Mouse (Mus musculus) erythroblast, adult 5-6 weeks (primary cell): ENCODE measurements around the gene Olfr620. TPM values are rescaled to one million over a fixed set of nuclear protein-coding genes. Genes with fewer than 3 reads are reported as not detected.

ENCODE experiments used
- ATAC-seq: replicated peaks from 2 replicates; pipeline ENCODE4 v1.8.0; 2016; ENCODE audit warnings: moderate number of reproducible peaks, mild to moderate bottlenecking, moderate TSS enrichment, inconsistent platforms; ENCODE audit not compliant: poor library complexity, low FRiP score, severe bottlenecking
- total RNA-seq, 2 experiments: library from RNA; stranded (forward) in 1 of 2; stranded (reverse) in 1 of 2; fragments of 150-400 nt in 1 of 2; fragments of 200-764, 138-1000 nt in 1 of 2; gene quantifications; 2 replicates each; pipeline versions ENCODE4 v1.2.3 to v1.2.4; 2015 to 2017; ENCODE audit warnings: low replicate concordance in 2 of 2

Gene Olfr620
- total RNA-seq (2015; ENCODE audit: low replicate concordance) (not detected in 2 replicates), total RNA-seq (2017; ENCODE audit: low replicate concordance) (not detected in 2 replicates)

DNA sequence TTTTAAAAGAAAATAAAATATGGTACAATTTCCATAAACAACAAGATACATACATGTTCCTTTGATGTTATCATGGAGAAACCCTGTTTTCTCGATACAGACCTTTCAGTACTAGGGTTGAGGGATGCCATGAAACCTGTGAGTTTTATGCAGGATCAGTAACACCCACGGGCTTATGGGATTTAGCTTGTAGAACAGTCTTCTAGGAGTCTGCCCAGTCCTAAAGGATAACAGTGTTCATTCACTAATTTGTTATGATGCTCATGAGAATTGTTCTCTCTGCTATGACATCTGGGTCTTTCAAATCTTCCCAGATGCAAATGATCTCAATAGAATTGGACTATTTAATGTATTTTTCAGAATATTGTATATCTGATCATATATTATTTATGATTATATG is at the start of gene Olfr620:
TSS of gene Olfr620 (minus strand) at position 101 of the 400 bp plus-strand sequence.
- ATAC-seq: no peak

DNA sequence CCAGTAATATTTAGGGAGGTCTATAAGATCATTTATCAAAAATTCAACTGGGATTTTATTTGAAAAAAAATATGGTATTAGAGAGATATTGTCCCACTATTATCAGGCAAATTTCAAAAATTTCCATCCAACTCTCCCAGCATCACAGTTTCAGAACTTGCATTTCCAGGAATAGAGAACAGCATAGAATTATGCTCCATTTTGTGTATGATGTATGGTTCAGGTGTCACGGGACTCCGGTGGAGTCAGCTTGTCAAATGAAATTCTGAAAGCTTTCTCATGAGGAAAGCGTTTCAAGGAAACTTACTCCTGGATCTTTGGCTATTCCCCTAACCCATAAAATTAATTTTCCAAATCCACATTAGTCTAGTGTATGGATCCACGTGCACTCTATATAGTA is 31.7 kb upstream of the Olfr620 start:
- ATAC-seq: no peak

DNA sequence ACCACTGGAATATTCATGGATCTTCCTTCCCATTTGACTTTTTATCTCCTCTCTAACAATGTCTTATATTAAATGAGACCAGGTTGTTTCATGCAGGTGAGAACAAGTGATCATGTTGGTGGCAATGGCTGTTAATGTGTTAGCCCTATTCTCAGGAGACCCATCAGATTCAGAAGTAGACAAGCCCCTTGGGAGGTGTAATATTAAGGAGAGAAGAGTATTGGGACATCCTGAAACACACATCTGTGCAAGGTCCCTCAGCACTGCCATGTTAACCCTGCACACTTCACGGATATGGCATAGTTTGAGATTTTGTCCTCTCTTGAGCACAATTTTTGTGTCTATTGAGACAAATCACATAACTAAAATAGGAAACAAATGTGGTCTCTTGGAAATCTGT is 30.3 kb upstream of the Olfr620 start, which contains the start of gene Olfr622:
TSS of gene Olfr622 (minus strand) at position 101 of the 400 bp plus-strand sequence.
- no peak for ATAC-seq

DNA sequence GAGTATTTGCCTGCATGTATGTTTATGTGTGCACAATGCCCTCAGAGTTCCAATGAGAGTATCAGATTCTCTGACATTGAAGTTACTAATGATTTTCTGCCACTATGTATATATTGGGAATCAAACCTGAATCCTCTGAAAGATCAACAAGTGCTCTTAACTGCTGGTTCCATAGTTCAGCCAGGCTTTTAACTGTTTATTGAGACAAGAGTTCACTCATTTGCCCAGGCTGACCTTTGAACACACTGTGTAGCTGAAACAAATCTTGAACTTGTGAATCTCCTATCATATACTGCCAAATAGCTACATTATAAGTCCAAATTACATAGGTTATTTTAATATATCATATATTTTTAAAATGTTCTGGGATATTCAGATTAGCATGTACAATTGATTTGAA is 24.5 kb upstream of the Olfr620 start:
- ATAC-seq: no peak

DNA sequence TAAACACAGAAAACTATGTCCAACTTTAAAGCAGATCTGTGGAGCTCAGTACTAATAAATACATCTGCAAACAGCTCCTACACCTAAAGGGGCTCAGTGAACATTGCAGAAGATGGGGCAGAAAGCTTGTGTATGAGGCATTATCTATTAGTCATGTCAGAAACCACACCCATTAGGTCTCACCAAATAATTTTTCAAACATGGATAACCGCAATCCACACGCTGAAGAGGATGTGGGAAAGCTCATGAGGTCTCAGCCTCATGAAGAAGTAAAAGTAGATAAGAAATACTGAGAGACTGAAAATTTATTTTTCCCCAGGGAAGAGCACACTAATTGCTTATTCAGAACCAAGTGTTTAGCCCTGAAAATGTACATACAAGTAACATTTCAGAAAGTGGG is 4.9 kb downstream of the Olfr620 start:
- ATAC-seq: no peak

DNA sequence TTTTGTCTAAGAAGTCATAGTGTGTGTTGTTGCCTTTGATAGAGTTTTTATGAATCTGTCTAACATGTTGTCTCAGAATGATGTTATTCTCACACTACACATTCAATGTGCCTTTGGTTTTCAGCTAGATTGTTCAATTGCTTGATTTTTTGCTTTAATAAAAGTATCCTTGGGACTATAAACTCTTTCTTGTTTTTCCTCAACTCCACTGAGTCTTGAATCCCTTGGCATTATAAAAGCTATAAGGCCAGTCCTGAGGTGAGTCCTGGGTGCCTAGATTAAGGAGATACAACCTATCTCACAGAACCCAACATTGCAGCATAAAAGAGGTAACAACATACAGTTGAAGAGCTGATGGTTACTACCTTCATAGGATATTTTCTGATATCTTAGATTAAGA is 12.1 kb downstream of the Olfr620 start, which contains the start of gene Olfr619:
TSS of gene Olfr619 (plus strand) at position 301 of the 400 bp plus-strand sequence.
- no peak for ATAC-seq

DNA sequence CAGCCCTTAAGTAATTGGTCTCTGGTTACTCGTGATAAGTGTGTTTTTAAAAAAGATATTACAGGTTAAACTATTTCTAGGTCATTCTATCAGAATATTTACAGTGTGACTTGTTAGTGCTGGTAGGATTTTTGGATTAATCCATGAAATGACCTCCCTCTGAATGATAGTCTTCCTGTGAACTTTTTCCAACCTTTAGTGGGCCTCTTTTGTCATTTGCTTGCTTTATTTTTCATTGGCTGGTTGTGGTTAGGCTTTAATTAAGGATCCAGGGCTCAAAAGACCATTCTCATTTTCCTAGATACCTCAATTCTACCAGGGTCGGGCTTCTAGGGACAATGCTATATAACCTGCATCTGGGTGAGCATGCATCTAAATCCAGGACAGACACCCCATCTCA is 22.5 kb downstream of the Olfr620 start, which contains the start of gene Olfr618:
TSS of gene Olfr618 (plus strand) at position 301 of the 400 bp plus-strand sequence.
- ATAC-seq: no peak

DNA sequence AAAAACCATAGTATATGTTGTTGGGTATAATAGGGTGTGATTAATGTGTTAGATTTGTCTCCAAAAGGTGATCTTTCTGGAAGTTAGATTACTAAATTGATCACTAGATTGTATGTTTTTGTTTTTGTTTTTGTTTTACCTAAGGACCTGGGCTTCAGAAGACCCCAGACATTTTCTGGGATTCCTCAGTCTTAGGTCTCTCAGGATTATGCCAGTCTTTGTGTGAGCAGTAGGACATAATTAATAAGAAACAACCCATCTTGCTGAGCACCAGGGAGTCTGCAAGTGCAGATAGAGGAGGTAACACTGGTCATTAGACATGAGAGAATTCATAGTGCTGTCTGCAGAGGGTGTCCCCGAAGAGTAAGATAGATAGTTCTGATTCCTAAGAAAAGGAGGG is 39.6 kb downstream of the Olfr620 start, which contains the start of gene Olfr617:
TSS of gene Olfr617 (plus strand) at position 301 of the 400 bp plus-strand sequence.
- no peak for ATAC-seq

DNA sequence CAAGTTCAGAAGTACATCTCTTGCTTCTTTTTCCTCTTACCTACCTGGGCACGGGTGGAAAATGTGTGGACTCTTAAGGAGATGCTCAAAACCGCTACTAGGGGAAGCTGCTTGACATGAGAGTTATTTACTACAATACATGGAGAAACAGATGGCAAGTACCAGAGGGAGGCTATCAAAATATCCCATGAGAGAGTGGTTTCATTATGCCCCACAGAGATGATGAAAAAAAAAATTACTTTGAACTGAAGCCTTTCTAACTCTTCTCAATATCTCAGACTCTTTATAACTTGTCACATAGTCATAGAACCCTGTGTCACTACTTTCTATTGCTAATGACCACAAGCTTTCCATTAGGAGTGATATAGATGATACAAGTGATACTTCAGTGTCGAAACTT is 43.3 kb downstream of the Olfr620 start, which contains the start of gene Olfr616:
TSS of gene Olfr616 (minus strand) at position 101 of the 400 bp plus-strand sequence.
- ATAC-seq: no peak

DNA sequence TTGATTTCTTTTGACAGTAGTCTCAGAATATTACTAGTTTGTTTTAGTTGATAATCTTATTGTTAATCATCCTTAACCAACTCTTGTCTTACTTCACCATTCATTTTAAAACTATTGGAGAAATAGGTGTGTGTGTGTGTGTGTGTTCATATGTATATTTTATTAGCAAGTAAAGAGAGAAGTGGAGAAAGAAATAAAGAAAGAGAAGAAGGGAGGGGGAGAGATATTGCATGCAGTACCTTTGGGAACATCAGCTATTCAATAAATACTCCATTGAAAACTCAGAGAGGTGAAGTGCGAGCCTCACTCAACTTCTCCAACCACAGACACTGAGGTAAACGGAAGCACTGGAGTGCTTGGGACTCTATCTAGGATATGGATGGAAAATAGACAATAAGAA is 56.6 kb downstream of the Olfr620 start, which contains the start of gene Olfr615:
TSS of gene Olfr615 (plus strand) at position 301 of the 400 bp plus-strand sequence.
- ATAC-seq: no peak

Other genes with a start within 250 kb of the Olfr620 start
Only the 30 nearest of the 33 such genes appear.
- gene Olfr603, start 226.4 kb downstream of the Olfr620 start, total RNA-seq (2015; ENCODE audit: low replicate concordance): not detected in 2 replicates
- gene Olfr603, start 226.4 kb downstream of the Olfr620 start, total RNA-seq (2017; ENCODE audit: low replicate concordance): not detected in 2 replicates
- gene Usp17lc, start 197.5 kb downstream of the Olfr620 start, total RNA-seq (2015; ENCODE audit: low replicate concordance): not detected in 2 replicates
- not detected in 2 replicates for gene Usp17lc, start 197.5 kb downstream of the Olfr620 start, total RNA-seq (2017; ENCODE audit: low replicate concordance)
- gene Olfr605, start 167.1 kb downstream of the Olfr620 start, total RNA-seq (2015; ENCODE audit: low replicate concordance): not detected in 2 replicates
- not detected in 2 replicates for gene Olfr605, start 167.1 kb downstream of the Olfr620 start, total RNA-seq (2017; ENCODE audit: low replicate concordance)
- gene Olfr606, start 163.5 kb downstream of the Olfr620 start, total RNA-seq (2015; ENCODE audit: low replicate concordance): not detected in 2 replicates
- gene Olfr606, start 163.5 kb downstream of the Olfr620 start, total RNA-seq (2017; ENCODE audit: low replicate concordance): not detected in 2 replicates
- gene Olfr607, start 148.4 kb downstream of the Olfr620 start, total RNA-seq (2015; ENCODE audit: low replicate concordance): not detected in 2 replicates
- not detected in 2 replicates for gene Olfr607, start 148.4 kb downstream of the Olfr620 start, total RNA-seq (2017; ENCODE audit: low replicate concordance)
- not detected in 2 replicates for gene Olfr608, start 142.7 kb downstream of the Olfr620 start, total RNA-seq (2015; ENCODE audit: low replicate concordance)
- not detected in 2 replicates for gene Olfr608, start 142.7 kb downstream of the Olfr620 start, total RNA-seq (2017; ENCODE audit: low replicate concordance)
- not detected in 2 replicates for gene Olfr609, start 114.5 kb downstream of the Olfr620 start, total RNA-seq (2015; ENCODE audit: low replicate concordance)
- not detected in 2 replicates for gene Olfr609, start 114.5 kb downstream of the Olfr620 start, total RNA-seq (2017; ENCODE audit: low replicate concordance)
- not detected in 2 replicates for gene Olfr610, start 100.4 kb downstream of the Olfr620 start, total RNA-seq (2015; ENCODE audit: low replicate concordance)
- gene Olfr610, start 100.4 kb downstream of the Olfr620 start, total RNA-seq (2017; ENCODE audit: low replicate concordance): not detected in 2 replicates
- not detected in 2 replicates for gene Olfr611, start 91.7 kb downstream of the Olfr620 start, total RNA-seq (2015; ENCODE audit: low replicate concordance)
- not detected in 2 replicates for gene Olfr611, start 91.7 kb downstream of the Olfr620 start, total RNA-seq (2017; ENCODE audit: low replicate concordance)
- not detected in 2 replicates for gene Olfr612, start 69.8 kb downstream of the Olfr620 start, total RNA-seq (2015; ENCODE audit: low replicate concordance)
- 0.85 TPM in 1 of 2 replicates, not detected in the other for gene Olfr612, start 69.8 kb downstream of the Olfr620 start, total RNA-seq (2017; ENCODE audit: low replicate concordance)
- gene Olfr613, start 64.5 kb downstream of the Olfr620 start, total RNA-seq (2015; ENCODE audit: low replicate concordance): not detected in 2 replicates
- gene Olfr613, start 64.5 kb downstream of the Olfr620 start, total RNA-seq (2017; ENCODE audit: low replicate concordance): 0.70 TPM in 1 of 2 replicates, not detected in the other
- not detected in 2 replicates for gene Olfr615, start 56.5 kb downstream of the Olfr620 start, total RNA-seq (2015; ENCODE audit: low replicate concordance)
- not detected in 2 replicates for gene Olfr615, start 56.5 kb downstream of the Olfr620 start, total RNA-seq (2017; ENCODE audit: low replicate concordance)
- gene Olfr616, start 43.4 kb downstream of the Olfr620 start, total RNA-seq (2015; ENCODE audit: low replicate concordance): not detected in 2 replicates
- gene Olfr616, start 43.4 kb downstream of the Olfr620 start, total RNA-seq (2017; ENCODE audit: low replicate concordance): not detected in 2 replicates
- not detected in 2 replicates for gene Olfr617, start 39.5 kb downstream of the Olfr620 start, total RNA-seq (2015; ENCODE audit: low replicate concordance)
- not detected in 2 replicates for gene Olfr617, start 39.5 kb downstream of the Olfr620 start, total RNA-seq (2017; ENCODE audit: low replicate concordance)
- gene Olfr618, start 22.4 kb downstream of the Olfr620 start, total RNA-seq (2015; ENCODE audit: low replicate concordance): not detected in 2 replicates
- gene Olfr618, start 22.4 kb downstream of the Olfr620 start, total RNA-seq (2017; ENCODE audit: low replicate concordance): not detected in 2 replicates
- not detected in 2 replicates for gene Olfr619, start 12.0 kb downstream of the Olfr620 start, total RNA-seq (2015; ENCODE audit: low replicate concordance)
- not detected in 2 replicates for gene Olfr619, start 12.0 kb downstream of the Olfr620 start, total RNA-seq (2017; ENCODE audit: low replicate concordance)
- gene Olfr622, start 30.2 kb upstream of the Olfr620 start, total RNA-seq (2015; ENCODE audit: low replicate concordance): not detected in 2 replicates
- not detected in 2 replicates for gene Olfr622, start 30.2 kb upstream of the Olfr620 start, total RNA-seq (2017; ENCODE audit: low replicate concordance)
- not detected in 2 replicates for gene Olfr623, start 51.2 kb upstream of the Olfr620 start, total RNA-seq (2015; ENCODE audit: low replicate concordance)
- gene Olfr623, start 51.2 kb upstream of the Olfr620 start, total RNA-seq (2017; ENCODE audit: low replicate concordance): not detected in 2 replicates
- gene Olfr624, start 58.7 kb upstream of the Olfr620 start, total RNA-seq (2015; ENCODE audit: low replicate concordance): 0.21 TPM in 1 of 2 replicates, not detected in the other
- gene Olfr624, start 58.7 kb upstream of the Olfr620 start, total RNA-seq (2017; ENCODE audit: low replicate concordance): not detected in 2 replicates
- not detected in 2 replicates for gene Olfr625-ps1, start 70.2 kb upstream of the Olfr620 start, total RNA-seq (2015; ENCODE audit: low replicate concordance)
- not detected in 2 replicates for gene Olfr625-ps1, start 70.2 kb upstream of the Olfr620 start, total RNA-seq (2017; ENCODE audit: low replicate concordance)
- not detected in 2 replicates for gene Olfr243, start 102.1 kb upstream of the Olfr620 start, total RNA-seq (2015; ENCODE audit: low replicate concordance)
- 0.28 TPM in 1 of 2 replicates, not detected in the other for gene Olfr243, start 102.1 kb upstream of the Olfr620 start, total RNA-seq (2017; ENCODE audit: low replicate concordance)
- gene Olfr628, start 117.8 kb upstream of the Olfr620 start, total RNA-seq (2015; ENCODE audit: low replicate concordance): not detected in 2 replicates
- not detected in 2 replicates for gene Olfr628, start 117.8 kb upstream of the Olfr620 start, total RNA-seq (2017; ENCODE audit: low replicate concordance)
- not detected in 2 replicates for gene Olfr629, start 132.4 kb upstream of the Olfr620 start, total RNA-seq (2015; ENCODE audit: low replicate concordance)
- 0.43 TPM in 1 of 2 replicates, not detected in the other for gene Olfr629, start 132.4 kb upstream of the Olfr620 start, total RNA-seq (2017; ENCODE audit: low replicate concordance)
- not detected in 2 replicates for gene Olfr630, start 144.8 kb upstream of the Olfr620 start, total RNA-seq (2015; ENCODE audit: low replicate concordance)
- 1.5 TPM in 1 of 2 replicates, not detected in the other for gene Olfr630, start 144.8 kb upstream of the Olfr620 start, total RNA-seq (2017; ENCODE audit: low replicate concordance)
- 2.7 and 5.6 TPM in 2 replicates for gene Olfr69, start 159.1 kb upstream of the Olfr620 start, total RNA-seq (2015; ENCODE audit: low replicate concordance)
- 0.70 and 1.1 TPM in 2 replicates for gene Olfr69, start 159.1 kb upstream of the Olfr620 start, total RNA-seq (2017; ENCODE audit: low replicate concordance)
- gene Olfr68, start 167.2 kb upstream of the Olfr620 start, total RNA-seq (2015; ENCODE audit: low replicate concordance): 1.0 and 1.3 TPM in 2 replicates
- gene Olfr68, start 167.2 kb upstream of the Olfr620 start, total RNA-seq (2017; ENCODE audit: low replicate concordance): 1.4 and 1.5 TPM in 2 replicates
- 5.0 and 10.2 TPM in 2 replicates for gene Olfr67, start 179.3 kb upstream of the Olfr620 start, total RNA-seq (2015; ENCODE audit: low replicate concordance)
- 2.8 and 4.2 TPM in 2 replicates for gene Olfr67, start 179.3 kb upstream of the Olfr620 start, total RNA-seq (2017; ENCODE audit: low replicate concordance)
- gene Hbb-bt, start 201.5 kb upstream of the Olfr620 start, total RNA-seq (2015; ENCODE audit: low replicate concordance): 39,556 and 40,045 TPM in 2 replicates
- 14,681 and 15,230 TPM in 2 replicates for gene Hbb-bt, start 201.5 kb upstream of the Olfr620 start, total RNA-seq (2017; ENCODE audit: low replicate concordance)
- gene Hbb-bs, start 215.6 kb upstream of the Olfr620 start, total RNA-seq (2015; ENCODE audit: low replicate concordance): 179,259 and 187,171 TPM in 2 replicates
- gene Hbb-bs, start 215.6 kb upstream of the Olfr620 start, total RNA-seq (2017; ENCODE audit: low replicate concordance): 69,583 and 76,927 TPM in 2 replicates
- gene Hbb-bh2, start 228.0 kb upstream of the Olfr620 start, total RNA-seq (2015; ENCODE audit: low replicate concordance): not detected in 2 replicates
- gene Hbb-bh2, start 228.0 kb upstream of the Olfr620 start, total RNA-seq (2017; ENCODE audit: low replicate concordance): 1.0 and 4.6 TPM in 2 replicates